Mouse (Mus musculus) stomach, embryonic 16.5 days (tissue): ENCODE data around the gene Hcn3. TPM values are rescaled to one million over a fixed set of nuclear protein-coding genes. Genes with fewer than 3 reads are reported as not detected.
"Not testable (repeated sequence)": the region's sequence is repeated elsewhere in the genome, so short reads cannot be mapped to it uniquely, and the experiment has no call there.

ENCODE experiments used
- ATAC-seq: fragments of 200-750 bp; cut with Nextera tagmentation; 2 replicates; pipeline ENCODE4 v1.8.0; 2017; ENCODE audit warnings: moderate number of reproducible peaks, moderate TSS enrichment; ENCODE audit not compliant: insufficient read depth, low FRiP score
- H3K27ac ChIP-seq: fragments of 300-500 bp; sonication (generic); 2 replicates; pipeline ENCODE4 v1.5.1; 2014; ENCODE audit warnings: low read length
- H3K27me3 ChIP-seq: fragments of 300-500 bp; sonication (generic); 2 replicates; pipeline ENCODE4 v1.6.1; 2014; ENCODE audit warnings: low read length, control low read depth, mixed read lengths; ENCODE audit not compliant: control insufficient read depth, insufficient read depth
- H3K36me3 ChIP-seq: fragments of 300-500 bp; sonication (generic); 2 replicates; pipeline ENCODE4 v1.6.1; 2014; ENCODE audit warnings: low read length; ENCODE audit not compliant: control insufficient read depth, insufficient read depth
- H3K4me1 ChIP-seq: fragments of 300-500 bp; sonication (generic); 2 replicates; pipeline ENCODE4 v1.6.1; 2014; ENCODE audit warnings: low read length, control low read depth, mixed read lengths; ENCODE audit not compliant: control insufficient read depth, insufficient read depth
- H3K4me2 ChIP-seq: fragments of 300-500 bp; sonication (generic); 2 replicates; pipeline ENCODE4 v1.6.1; 2014; ENCODE audit warnings: low read depth, low read length, mixed read lengths
- H3K4me3 ChIP-seq: fragments of 300-500 bp; sonication (generic); replicated peaks from 2 replicates; pipeline ENCODE4 v1.5.1; 2014; ENCODE audit warnings: mild to moderate bottlenecking, low read length
- H3K9ac ChIP-seq: fragments of 300-500 bp; sonication (generic); 2 replicates; pipeline ENCODE4 v1.6.1; 2014; ENCODE audit warnings: low read length
- H3K9me3 ChIP-seq: fragments of 300-500 bp; sonication (generic); replicated peaks from 2 replicates; pipeline ENCODE4 v1.6.1; 2016; ENCODE audit warnings: low read length, control low read depth; ENCODE audit not compliant: control insufficient read depth
- WGBS: fragments of 180-500 bp; shearing (Covaris S2); extraction: QIAGEN DNeasy Blood & Tissue Kit; methylation state at CpG from one replicate; pipeline ENCODE4 v1.1.7; 2014; 5-methylcytosine and 5-hydroxymethylcytosine counted together
- polyA plus RNA-seq: library from polyadenylated mRNA; unstranded; fragments of >200 nt; fragmentation: Nextera tagmentation; extraction: Ambion mirVana; gene quantifications from 2 replicates; pipeline ENCODE4 v1.2.1, GENCODE M21; 2015

Hcn3 gene
- polyA plus RNA-seq, 1 experiment from 2014 or later: 1.7 TPM

- peaks cover 13% of the 10 kb centered on the region for H3K4me1 ChIP-seq
- WGBS: 90% methylated on average over 11 of the region's 11 CpGs
- H3K9me3 ChIP-seq: no peaks in the 10 kb centered on the region
- H3K36me3 ChIP-seq: peaks cover 44% of the 10 kb centered on the region
- no peak overlapping the region for H3K4me2 ChIP-seq
- H3K4me3 ChIP-seq: no peak overlapping the region
- ATAC-seq: no peak
- H3K27ac ChIP-seq: no peak overlapping the region
- no peaks in the 10 kb centered on the region for H3K27me3 ChIP-seq
- H3K9ac ChIP-seq: no peak overlapping the region
Measured at GRCm38 (mm10) chr3:89174844-89175243, 14.8 kb upstream of the Hcn3 start.

DNA sequence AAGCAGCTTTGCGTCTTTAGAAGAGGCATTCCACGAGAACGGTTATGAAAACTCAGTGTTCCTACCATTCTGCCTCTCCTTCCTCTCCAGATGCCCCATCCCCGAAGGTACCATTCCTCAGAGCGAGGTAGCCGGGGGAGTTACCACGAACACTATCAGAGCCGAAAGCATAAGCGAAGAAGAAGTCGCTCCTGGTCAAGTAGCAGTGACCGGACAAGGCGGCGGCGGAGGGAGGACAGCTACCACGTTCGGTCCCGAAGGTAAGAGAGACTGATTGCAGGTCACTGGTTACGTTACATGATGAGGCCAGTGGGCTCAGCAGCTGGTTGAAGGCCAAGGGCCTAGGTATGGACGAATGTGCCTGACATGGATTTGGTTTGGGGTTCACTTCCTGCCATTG, 6.9 kb upstream of the Hcn3 start:
- 89% methylated on average over 19 of the region's 19 CpGs for WGBS
- no peak for ATAC-seq
- Histone ChIP-seq H3K4me1 (peaks cover 16% of the 10 kb centered on the region), H3K4me3 (no peak overlapping the region), H3K27ac (no peak overlapping the region), H3K36me3 (peaks cover 36% of the 10 kb centered on the region), H3K9ac (no peak overlapping the region), H3K9me3 (no peaks in the 10 kb centered on the region), H3K27me3 (no peaks in the 10 kb centered on the region), H3K4me2 (no peak overlapping the region)

- no peak for ATAC-seq
- 16% methylated on average over 12 of the region's 12 CpGs for WGBS
- Histone ChIP-seq H3K9me3 (no peaks in the 10 kb centered on the region), H3K27ac (peak overlapping the region; percentile 98), H3K9ac (peak overlapping the region; percentile 94), H3K27me3 (no peaks in the 10 kb centered on the region), H3K4me1 (peaks cover 16% of the 10 kb centered on the region), H3K36me3 (peaks cover 25% of the 10 kb centered on the region), H3K4me3 (peak overlapping the region; percentile 89), H3K4me2 (peak overlapping the region; percentile 88)
Measured at GRCm38 (mm10) chr3:89165268-89165870, 5.4 kb upstream of the Hcn3 start.

- Histone ChIP-seq H3K36me3 (peaks cover 18% of the 10 kb centered on the region), H3K4me2 (peak within 1 kb of the TSS; percentile 88), H3K27ac (peak within 1 kb of the TSS; percentile 98), H3K9me3 (no peaks in the 10 kb centered on the region), H3K9ac (peak within 1 kb of the TSS; percentile 94), H3K4me1 (peaks cover 18% of the 10 kb centered on the region), H3K27me3 (no peaks in the 10 kb centered on the region), H3K4me3 (peak within 1 kb of the TSS; percentile 89)
- ATAC-seq: peak; percentile 98
- under 1% methylated on average over 76 of the region's 79 CpGs for WGBS
Measured at GRCm38 (mm10) chr3:89164506-89165267, 4.7 kb upstream of the Hcn3 start, which contains the start of gene Clk2. Gene Clk2 (plus strand): TSS chr3:89164795.

DNA sequence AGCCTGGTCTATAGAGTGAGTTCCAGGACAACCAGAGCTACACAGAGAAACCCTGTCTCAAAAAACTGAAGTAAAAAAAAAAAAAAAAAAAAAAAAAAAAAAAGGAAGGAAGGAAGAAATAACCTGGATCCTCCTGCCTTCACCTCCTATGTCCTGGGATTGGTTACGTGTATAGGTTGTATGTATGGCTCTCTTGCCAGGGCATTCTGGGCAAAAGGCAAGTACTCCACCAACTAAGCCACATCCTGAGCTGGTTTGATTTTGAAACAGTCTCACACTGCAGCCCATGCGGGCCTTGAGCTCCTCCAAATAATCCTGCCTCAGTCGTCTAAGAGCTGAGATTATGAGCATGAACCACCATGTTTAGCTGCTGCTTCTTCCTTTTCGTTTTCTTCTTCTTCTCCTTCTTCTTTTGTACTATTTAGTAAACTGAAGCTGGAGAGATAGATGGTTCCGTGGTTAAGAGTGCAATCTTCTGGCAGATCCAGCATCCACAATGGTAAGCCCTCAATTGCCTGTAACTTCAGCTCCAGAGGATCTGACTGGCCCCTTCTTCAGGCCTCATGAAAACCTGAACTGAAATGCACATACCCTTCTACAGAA, 3.7 kb upstream of the Hcn3 start:
- H3K4me3 ChIP-seq: peak overlapping the region; percentile 89
- no peaks in the 10 kb centered on the region for H3K9me3 ChIP-seq
- peak overlapping the region; percentile 88 for H3K4me2 ChIP-seq
- peaks cover 9% of the 10 kb centered on the region for H3K36me3 ChIP-seq
- ATAC-seq: no peak
- 0 out of 2 replicates have a peak, but pooled peaks cover 2% of the 10 kb centered on the region for H3K27me3 ChIP-seq
- H3K4me1 ChIP-seq: peaks cover 23% of the 10 kb centered on the region
- WGBS: 70% methylated on average over 5 of the region's 5 CpGs
- H3K27ac ChIP-seq: peak overlapping the region; percentile 98; the same call in 1 of the 2 replicates
- peak overlapping the region; percentile 94 for H3K9ac ChIP-seq

DNA sequence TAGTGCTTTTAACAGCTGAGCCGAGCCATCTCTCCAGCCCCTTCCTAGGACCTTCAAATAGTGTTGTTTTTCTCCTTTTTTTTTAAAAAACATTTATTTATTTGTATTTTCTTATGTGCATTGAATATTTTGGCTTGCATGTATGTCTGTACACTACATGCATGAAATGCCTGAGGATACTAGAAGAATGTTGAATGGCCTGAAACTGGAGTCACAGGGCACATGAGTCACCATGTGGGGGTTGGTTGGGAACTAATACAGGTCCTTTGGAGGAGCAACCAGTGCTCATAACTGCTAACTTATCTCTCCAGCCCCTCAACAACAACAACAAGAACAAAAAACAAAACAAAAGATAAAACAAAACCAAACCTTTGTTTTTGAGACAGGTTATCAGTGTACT, 3.1 kb upstream of the Hcn3 start:
- no peak overlapping the region for H3K4me2 ChIP-seq
- peaks cover 6% of the 10 kb centered on the region for H3K36me3 ChIP-seq
- H3K9ac ChIP-seq: no peak overlapping the region
- peaks cover 23% of the 10 kb centered on the region for H3K4me1 ChIP-seq
- no peak for ATAC-seq
- no peak overlapping the region for H3K27ac ChIP-seq
- H3K27me3 ChIP-seq: 0 out of 2 replicates have a peak, but pooled peaks cover 2% of the 10 kb centered on the region
- H3K4me3 ChIP-seq: no peak overlapping the region
- no peaks in the 10 kb centered on the region for H3K9me3 ChIP-seq
- WGBS: 63% methylated on average over 1 of the region's 1 CpGs

DNA sequence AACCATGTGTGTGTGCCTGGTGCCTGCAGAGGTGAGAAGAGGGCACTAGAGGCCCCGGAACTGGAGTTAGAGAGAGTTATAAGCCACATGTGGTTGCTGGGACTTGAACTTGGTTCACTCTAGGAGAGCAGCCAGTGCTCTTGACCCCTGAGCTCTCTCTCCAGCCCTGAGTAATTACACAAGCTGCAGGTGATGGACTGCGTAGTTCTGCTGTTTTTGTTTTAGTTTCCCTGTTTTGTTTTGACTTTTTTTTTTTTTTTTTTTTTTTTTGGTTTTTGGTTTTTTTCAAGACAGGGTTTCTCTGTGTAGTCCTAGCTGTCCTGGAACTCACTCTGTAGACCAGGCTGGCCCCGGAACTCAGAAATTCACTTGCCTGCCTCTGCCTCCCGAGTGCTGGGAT, 1.8 kb upstream of the Hcn3 start:
- no peak overlapping the region for H3K9ac ChIP-seq
- peaks cover 20% of the 10 kb centered on the region for H3K4me1 ChIP-seq
- no peak overlapping the region for H3K4me3 ChIP-seq
- WGBS: 80% methylated on average over 4 of the region's 4 CpGs
- H3K4me2 ChIP-seq: no peak overlapping the region
- H3K36me3 ChIP-seq: no peaks in the 10 kb centered on the region
- no peaks in the 10 kb centered on the region for H3K9me3 ChIP-seq
- no peak overlapping the region for H3K27ac ChIP-seq
- H3K27me3 ChIP-seq: 0 out of 2 replicates have a peak, but pooled peaks cover 2% of the 10 kb centered on the region
- ATAC-seq: no peak

GRCm38 (mm10) chr3:89161207-89161606, 1.2 kb upstream of the Hcn3 start:
- H3K27ac ChIP-seq, H3K9ac ChIP-seq, H3K36me3 ChIP-seq, H3K27me3 ChIP-seq, H3K9me3 ChIP-seq, ATAC-seq, H3K4me3 ChIP-seq, H3K4me2 ChIP-seq: not testable (repeated sequence)
- peaks cover 20% of the 10 kb centered on the region for H3K4me1 ChIP-seq

DNA sequence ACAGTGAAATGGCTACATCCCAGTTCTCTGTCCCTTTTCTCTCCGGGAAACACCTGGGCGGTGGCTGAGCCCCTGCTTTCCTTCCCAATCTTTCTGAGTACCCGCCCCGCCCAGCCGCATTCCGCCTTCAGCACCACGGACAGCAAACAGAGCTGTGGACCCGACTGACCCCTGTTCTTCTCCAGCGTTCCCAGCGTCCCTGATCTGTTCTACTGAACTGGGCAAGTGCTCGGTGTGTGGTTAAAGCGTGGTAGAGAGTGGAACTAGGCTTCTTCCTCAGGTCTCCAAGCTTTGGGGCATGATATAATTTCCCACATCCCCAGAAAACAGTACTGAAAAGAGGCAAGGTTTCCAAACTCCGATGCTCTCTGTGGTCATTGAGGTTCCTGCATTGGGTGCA, 785 bp downstream of the Hcn3 start:
- no peak for ATAC-seq
- Histone ChIP-seq H3K27me3 (0 out of 2 replicates have a peak, but pooled peaks cover 2% of the 10 kb centered on the region), H3K9me3 (no peaks in the 10 kb centered on the region), H3K4me3 (peak overlapping the region; percentile 63), H3K9ac (no peak overlapping the region; the same call in 1 of the 2 replicates), H3K27ac (no peak overlapping the region), H3K4me1 (peaks cover 12% of the 10 kb centered on the region), H3K36me3 (no peaks in the 10 kb centered on the region), H3K4me2 (peak overlapping the region; percentile 99)
- WGBS: 3% methylated on average over 13 of the region's 13 CpGs
